10 mouse cellular contexts compared by ENCODE assay signal in the genomic region with DNA sequence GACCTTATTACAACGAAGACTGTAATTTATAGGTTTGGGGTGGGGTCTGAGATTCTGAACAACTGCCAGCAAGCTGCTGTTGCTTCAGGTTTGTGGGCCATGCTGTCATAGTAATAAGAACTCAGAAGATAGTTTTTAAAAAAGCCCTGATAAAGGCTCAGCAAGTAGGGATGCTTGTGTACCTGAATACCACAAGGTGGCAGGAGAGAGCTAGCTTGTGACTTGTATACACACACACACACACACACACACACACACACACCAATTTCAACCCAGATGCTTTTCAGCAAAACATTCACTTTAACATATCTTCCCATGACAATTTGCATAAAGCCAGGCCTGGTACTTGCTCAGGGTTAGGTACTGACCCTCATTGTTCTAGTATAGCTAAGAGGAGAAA. TPM values are rescaled to one million over a fixed set of nuclear protein-coding genes. Genes with fewer than 3 reads are reported as not detected.
DNase-seq lines count a peak whose midpoint lies in the region; ATAC-seq and TF ChIP-seq lines count a peak whose summit lies in the region.
"Had no signal": no experiment of that assay in that cellular context is flagged by ENCODE, and none has a peak within 500 bp of the region (broad histone marks: within the 10 kb centered on the region; RNA-seq: fewer than 3 reads in every experiment).

No protein-coding gene starts in this region.

- WGBS in heart, postnatal 0 days = 62% methylated on average over 1 of the region's 1 CpGs
- 35% methylated on average over 1 of the region's 1 CpGs for WGBS in lung, postnatal 0 days

- peak; percentile 53 for TF ChIP-seq CTCF in heart, postnatal 0 days (IDR thresholded peaks at IDR 0.05; ENCODE audit: low read depth)
- peak; percentile 68 for TF ChIP-seq CTCF in lung, postnatal 0 days (IDR thresholded peaks at IDR 0.05)

- H3K27me3 ChIP-seq in heart, postnatal 0 days (ENCODE audit: control insufficient read depth, insufficient read depth, low read length) = 0 out of 2 replicates have a peak, but pooled peaks cover 4% of the 10 kb centered on the region
- H3K27me3 ChIP-seq in lung, postnatal 0 days (replicated peaks; ENCODE audit: insufficient read depth, low read length) = no peaks in the 10 kb centered on the region

- intact Hi-C loops in heart, postnatal 25 days (cut with DNase I) = no loop called here

- H3K36me3 ChIP-seq in heart, postnatal 0 days (replicated peaks; ENCODE audit: control insufficient read depth, insufficient read depth, low read length) = no peaks in the 10 kb centered on the region
- H3K36me3 ChIP-seq in lung, postnatal 0 days (ENCODE audit: insufficient read depth, low read length) = no peaks in the 10 kb centered on the region

- no peak overlapping the region for H3K4me3 ChIP-seq in heart, postnatal 0 days (ENCODE audit: low read depth, low read length)
- H3K4me3 ChIP-seq in lung, postnatal 0 days (ENCODE audit: low read depth, low read length) = no peak overlapping the region

- no peaks in the 10 kb centered on the region for H3K9me3 ChIP-seq in heart, postnatal 0 days (replicated peaks; ENCODE audit: control insufficient read depth, low read length)
- H3K9me3 ChIP-seq in lung, postnatal 0 days (ENCODE audit: low read length) = no peaks in the 10 kb centered on the region

- no peak overlapping the region for H3K9ac ChIP-seq in heart, postnatal 0 days (replicated peaks; ENCODE audit: low read depth, low read length)
- H3K9ac ChIP-seq in lung, postnatal 0 days (replicated peaks; ENCODE audit: low read depth) = no peak overlapping the region

- H3K4me2 ChIP-seq in heart, postnatal 0 days (ENCODE audit: low read depth, low read length) = no peak overlapping the region
- H3K4me2 ChIP-seq in lung, postnatal 0 days (replicated peaks; ENCODE audit: low read depth, low read length) = no peak overlapping the region

- no peak for TF ChIP-seq EP300 in heart, postnatal 0 days (IDR thresholded peaks at IDR 0.05; ENCODE audit: low read depth)
- TF ChIP-seq EP300 in lung, postnatal 0 days (IDR thresholded peaks at IDR 0.05) = no peak

- ATAC-seq in heart, postnatal 0 days (ENCODE audit: insufficient read depth, low read depth) = no peak
- ATAC-seq in lung, postnatal 0 days = no peak

- no peak overlapping the region for H3K27ac ChIP-seq in heart, postnatal 0 days (ENCODE audit: low read depth)
- no peak overlapping the region for H3K27ac ChIP-seq in lung, postnatal 0 days (ENCODE audit: low read length)

- DNase-seq in heart, postnatal 0 days (ENCODE audit: low spot score) = no peak
- no peak for DNase-seq in heart, postnatal 4 days
- DNase-seq in lung, postnatal 0 days (ENCODE audit: low spot score) = peak; percentile 48
- no peak for DNase-seq in lung, adult 18-20 months
- DNase-seq in ZHBTc4 (ENCODE audit: low read depth, low spot score) = peak; percentile 68
- peak; percentile 19 for DNase-seq in right cerebral cortex, postnatal 14 days
- DNase-seq in spleen, postnatal 4 days (ENCODE audit: low spot score in 2 of 2) = no peak
- no peak for DNase-seq in heart, postnatal 25 days (ENCODE audit: low spot score)
- DNase-seq: gastrocnemius, postnatal 36 days; thymus, adult 2 months had no signal

- H3K4me1 ChIP-seq in heart, postnatal 0 days (ENCODE audit: control insufficient read depth, insufficient read depth) = no peaks in the 10 kb centered on the region
- H3K4me1 ChIP-seq in lung, postnatal 0 days (ENCODE audit: insufficient read depth, low read depth, low read length) = no peaks in the 10 kb centered on the region

RNA-seq across cellular contexts. Expression of gene Rsl24d1, which starts 46.0 kb away (rescaled TPM):
- 51.6 and 65.0 TPM in 2 replicates for total RNA-seq in heart, postnatal 0 days (2014; rRNA removed; ENCODE audit: low replicate concordance)
- 70.4 and 71.4 TPM in 2 replicates for polyA plus RNA-seq in heart, postnatal 0 days (2015; fragmentation: Nextera tagmentation; extraction: Ambion mirVana)
- 10 to 100 TPM; 61.8 to 61.9 TPM for total RNA-seq in heart, postnatal 4 days (2021)
- polyA plus RNA-seq in lung, postnatal 0 days (2015; fragmentation: Nextera tagmentation; extraction: Ambion mirVana) = 58.8 and 59.8 TPM in 2 replicates
- 10 to 100 TPM; 52.2 to 55.6 TPM for total RNA-seq in heart, postnatal 25 days (2021)

RNA-seq across cellular contexts. Expression of gene Gm20509, which starts 57.0 kb away (rescaled TPM):
- not detected in 2 replicates for total RNA-seq in heart, postnatal 0 days (2014; rRNA removed; ENCODE audit: low replicate concordance)
- not detected in 2 replicates for polyA plus RNA-seq in heart, postnatal 0 days (2015; fragmentation: Nextera tagmentation; extraction: Ambion mirVana)
- not detected for total RNA-seq in heart, postnatal 4 days (2021)
- not detected in 2 replicates for polyA plus RNA-seq in lung, postnatal 0 days (2015; fragmentation: Nextera tagmentation; extraction: Ambion mirVana)
- total RNA-seq in heart, postnatal 25 days (2021) = not detected
- total RNA-seq: gastrocnemius, postnatal 36 days had no signal
- polyA plus RNA-seq: thymus, adult 2 months had no signal

RNA-seq across cellular contexts. Expression of gene Khdc3, which starts 57.6 kb away (rescaled TPM):
- not detected in 2 replicates for total RNA-seq in heart, postnatal 0 days (2014; rRNA removed; ENCODE audit: low replicate concordance)
- polyA plus RNA-seq in heart, postnatal 0 days (2015; fragmentation: Nextera tagmentation; extraction: Ambion mirVana) = not detected in 2 replicates
- total RNA-seq in heart, postnatal 4 days (2021) = not detected
- 0.12 and 0.14 TPM in 2 replicates for polyA plus RNA-seq in lung, postnatal 0 days (2015; fragmentation: Nextera tagmentation; extraction: Ambion mirVana)
- total RNA-seq in heart, postnatal 25 days (2021) = not detected
- total RNA-seq: gastrocnemius, postnatal 36 days had no signal

Comparison
In these comparisons a context has a peak if more than half of its experiments do, and no peak if none do; other contexts are left out.
1. DNase-seq: peak in lung, postnatal 0 days (single experiment), ZHBTc4 (single experiment) and right cerebral cortex, postnatal 14 days (single experiment); none in heart, postnatal 0 days (single experiment), heart, postnatal 4 days (single experiment), lung, adult 18-20 months (0 of 2), spleen, postnatal 4 days (0 of 2) and heart, postnatal 25 days (single experiment).